Mouse (Mus musculus) cerebellum, adult 2 months (tissue): ENCODE results near the gene Fn1.

Experiments used
- CTCF ChIP-seq: fragments of 200-500 bp; IDR thresholded peaks from 2 replicates; pipeline ENCODE4 v1.5.1; 2011; ENCODE audit warnings: low read depth, mild to moderate bottlenecking, control low read depth, low read length, moderate library complexity, borderline replicate concordance; ENCODE audit not compliant: insufficient read depth
- POLR2A ChIP-seq: fragments of 200-500 bp; IDR thresholded peaks from 2 replicates; pipeline ENCODE4 v1.6.1; 2011; ENCODE audit warnings: low read length, control low read depth, borderline replicate concordance; ENCODE audit not compliant: insufficient read depth

- TF ChIP-seq CTCF (no peak), POLR2A (no peak)
Measured at GRCm38 (mm10) chr1:71612256-71612655, 40.7 kb downstream of the Fn1 start.
